Comparison of ENCODE assay signal across 22 mouse cellular contexts in the genomic region with DNA sequence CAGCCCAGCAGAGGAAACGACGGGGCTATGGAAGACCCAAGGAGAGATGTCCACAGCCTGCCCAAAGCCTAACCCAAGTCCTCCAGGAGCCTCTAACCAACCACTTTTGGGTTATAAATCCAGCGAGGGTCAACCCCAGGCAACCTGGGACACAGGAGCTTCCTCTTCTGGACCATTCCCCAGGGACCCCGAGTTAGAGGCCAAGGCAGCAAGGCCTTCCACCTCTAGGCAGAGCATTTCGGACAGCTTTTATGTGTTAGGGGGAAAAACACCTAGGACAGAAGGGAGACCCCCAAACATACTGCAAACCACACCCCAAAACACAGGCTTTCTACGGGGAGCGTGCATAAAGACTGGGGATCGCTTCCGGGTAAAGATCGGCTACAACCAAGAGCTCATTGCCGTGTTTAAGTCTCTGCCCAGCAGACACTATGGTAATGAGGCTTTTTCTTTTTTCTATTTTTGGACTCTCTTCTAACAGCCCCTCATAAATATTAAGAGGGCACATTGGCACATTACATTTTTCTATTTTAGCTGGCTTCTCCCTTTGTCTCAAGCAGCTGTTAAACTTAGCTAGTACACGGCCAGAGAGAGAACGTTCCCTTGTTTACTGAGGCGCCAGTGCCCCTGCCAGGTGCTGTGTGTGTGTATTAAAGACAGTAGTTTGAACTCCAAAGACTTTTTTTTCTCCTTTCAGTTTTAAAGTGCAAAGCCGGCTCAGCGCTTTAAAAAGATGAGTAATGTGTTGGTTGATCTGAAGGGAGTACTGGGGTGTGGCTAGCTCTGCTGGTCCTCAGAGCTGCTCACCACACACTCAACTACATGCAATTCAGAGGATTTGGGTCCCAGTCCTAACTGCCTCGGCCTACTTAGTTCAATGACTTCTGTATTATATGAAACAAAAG. TPM values are rescaled to one million over a fixed set of nuclear protein-coding genes. Genes with fewer than 3 reads are reported as not detected.
"Had no signal": no experiment of that assay in that cellular context is flagged by ENCODE, and none has a peak within 500 bp of the region (broad histone marks: within the 10 kb centered on the region; RNA-seq: fewer than 3 reads in every experiment).

No protein-coding gene starts in this region.

- H3K4me2 ChIP-seq: lung, embryonic 14.5 days; midbrain, embryonic 12.5 days; neural tube, embryonic 13.5 days; neural tube, embryonic 15.5 days had no signal

- ATAC-seq: midbrain, embryonic 16.5 days had no signal

- H3K27me3 ChIP-seq: midbrain, embryonic 12.5 days; neural tube, embryonic 13.5 days; neural tube, embryonic 15.5 days had no signal

- DNase-seq: lung, adult 18-20 months; lung, embryonic 14.5 days; lung, postnatal 10 days; lung, postnatal 4 days; midbrain, embryonic 14.5 days; retina, postnatal 1 day; right cerebral cortex, adult 18-20 months; right cerebral cortex, postnatal 25 days; right cerebral cortex, postnatal 4 days; spleen, adult 18-20 months; thymus, adult 18-20 months; thymus, postnatal 14 days; thymus, postnatal 36 days had no signal

- H3K9me3 ChIP-seq: midbrain, embryonic 10.5 days; midbrain, embryonic 12.5 days; neural tube, embryonic 13.5 days; neural tube, embryonic 15.5 days had no signal

- H3K9ac ChIP-seq: lung, embryonic 14.5 days; midbrain, embryonic 12.5 days; neural tube, embryonic 13.5 days; neural tube, embryonic 15.5 days had no signal

- H3K27ac ChIP-seq: midbrain, embryonic 10.5 days; midbrain, embryonic 12.5 days; neural tube, embryonic 13.5 days; neural tube, embryonic 15.5 days had no signal

- H3K4me3 ChIP-seq: midbrain, embryonic 10.5 days; midbrain, embryonic 12.5 days; myocyte; neural tube, embryonic 13.5 days; neural tube, embryonic 15.5 days had no signal

RNA-seq across cellular contexts. Expression of gene March4, which starts 49.5 kb away (rescaled TPM):
- total RNA-seq: megakaryocyte, adult 5-6 weeks; megakaryocyte-erythroid progenitor cell, adult 5-6 weeks had no signal
- polyA plus RNA-seq: lung, embryonic 14.5 days; thymus, postnatal 0 days had no signal
